Mouse (Mus musculus): ENCODE data around the gene Ctsd.
"Not testable (repeated sequence)": the region's sequence is repeated elsewhere in the genome, so short reads cannot be mapped to it uniquely, and the experiment has no call there.

Ctsd gene

DNA sequence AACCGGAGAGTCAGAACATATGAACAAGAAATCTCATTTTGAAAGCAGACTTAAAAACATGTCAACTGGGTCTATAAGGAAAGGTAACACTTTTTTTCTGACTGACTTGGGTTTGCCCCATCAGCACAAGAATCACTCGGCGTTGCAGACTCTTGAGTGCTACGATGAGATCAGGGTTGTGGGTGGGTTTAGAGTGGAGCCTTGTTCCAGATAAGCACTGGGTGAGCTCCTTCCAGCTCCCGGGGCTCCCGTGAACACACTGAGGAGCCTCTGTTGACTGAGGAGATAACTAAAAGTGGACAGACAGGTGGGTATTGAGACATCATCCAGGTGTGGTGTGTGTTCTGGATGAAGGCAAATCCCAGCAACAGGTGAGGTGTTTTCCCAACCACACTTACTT is 25.4 kb upstream of the Ctsd start:
- no peak for DNase-seq (ENCODE audit: low read depth, low spot score)
- no peaks in the 10 kb centered on the region for H3K27me3 ChIP-seq (ENCODE audit: control insufficient read depth, insufficient read depth, low read length, poor library complexity, severe bottlenecking)
- H3K36me3 ChIP-seq (ENCODE audit: control insufficient read depth, insufficient read depth, low read length, poor library complexity, severe bottlenecking) = no peaks in the 10 kb centered on the region

DNA sequence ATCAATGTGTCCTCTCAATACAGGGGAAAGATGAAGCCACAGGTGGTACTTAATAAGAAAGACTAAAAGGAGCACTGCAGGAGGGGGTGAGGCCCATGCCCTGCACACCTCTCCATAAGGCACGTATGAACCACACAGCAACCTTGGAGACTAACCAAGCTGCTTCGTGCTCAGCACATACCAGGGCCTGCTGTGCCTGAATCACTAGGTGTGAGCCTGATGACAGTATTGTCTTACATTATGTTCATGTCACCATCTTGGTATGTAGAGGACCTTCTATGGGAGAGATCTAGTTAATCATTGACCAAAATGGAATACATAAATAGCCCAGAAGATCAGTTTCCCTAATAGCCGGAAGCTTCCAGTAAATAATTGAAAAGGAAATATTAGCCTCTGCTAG is 21.8 kb upstream of the Ctsd start:
- H3K36me3 ChIP-seq (ENCODE audit: control insufficient read depth, insufficient read depth, low read length, poor library complexity, severe bottlenecking) = no peaks in the 10 kb centered on the region
- no peaks in the 10 kb centered on the region for H3K27me3 ChIP-seq (ENCODE audit: control insufficient read depth, insufficient read depth, low read length, poor library complexity, severe bottlenecking)
- DNase-seq (ENCODE audit: low read depth, low spot score) = no peak

DNA sequence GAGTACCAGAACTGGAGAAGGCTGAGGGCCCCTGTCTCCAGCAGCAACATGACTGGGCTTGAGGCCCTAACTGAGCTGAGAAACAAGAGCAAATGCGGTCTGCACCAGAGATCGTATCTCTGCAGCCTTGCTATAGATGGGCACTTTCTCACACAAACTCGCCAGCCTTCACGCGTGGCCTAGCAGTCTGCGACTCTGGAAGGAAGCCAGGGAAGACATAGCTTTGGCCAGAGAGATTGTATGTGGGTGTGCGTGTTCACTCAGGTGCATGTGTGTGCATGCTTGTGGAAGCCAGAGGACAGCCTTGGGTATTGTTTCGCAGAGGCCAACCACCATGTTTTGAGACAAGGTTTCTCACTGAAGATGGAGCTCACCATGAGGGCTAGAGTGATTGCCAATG is 20.8 kb upstream of the Ctsd start:
- no peaks in the 10 kb centered on the region for H3K27me3 ChIP-seq (ENCODE audit: control insufficient read depth, insufficient read depth, low read length, poor library complexity, severe bottlenecking)
- no peaks in the 10 kb centered on the region for H3K36me3 ChIP-seq (ENCODE audit: control insufficient read depth, insufficient read depth, low read length, poor library complexity, severe bottlenecking)
- no peak for DNase-seq (ENCODE audit: low read depth, low spot score)

DNA sequence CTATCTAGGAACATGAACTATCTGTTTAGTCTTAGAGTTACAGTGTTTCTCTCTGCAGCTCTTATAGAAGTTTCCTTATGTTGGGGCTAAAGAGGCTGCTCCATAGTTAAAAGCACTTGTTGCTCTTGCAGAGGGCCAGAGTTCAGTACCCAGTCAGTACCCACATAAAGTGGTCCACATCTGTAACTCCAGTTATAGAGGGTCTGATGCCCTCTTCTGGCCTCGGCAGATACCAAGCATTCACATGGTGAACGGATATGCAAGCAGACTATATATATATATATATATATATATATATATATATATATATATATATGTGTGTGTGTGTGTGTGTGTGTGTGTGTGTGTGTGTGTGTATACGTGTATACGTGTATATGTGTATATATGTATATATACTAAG is 20.1 kb upstream of the Ctsd start:
- DNase-seq (ENCODE audit: low read depth, low spot score) = peak; percentile 32
- Histone ChIP-seq H3K27me3 (ENCODE audit: control insufficient read depth, insufficient read depth, low read length, poor library complexity, severe bottlenecking) (no peaks in the 10 kb centered on the region), H3K36me3 (ENCODE audit: control insufficient read depth, insufficient read depth, low read length, poor library complexity, severe bottlenecking) (no peaks in the 10 kb centered on the region)

DNA sequence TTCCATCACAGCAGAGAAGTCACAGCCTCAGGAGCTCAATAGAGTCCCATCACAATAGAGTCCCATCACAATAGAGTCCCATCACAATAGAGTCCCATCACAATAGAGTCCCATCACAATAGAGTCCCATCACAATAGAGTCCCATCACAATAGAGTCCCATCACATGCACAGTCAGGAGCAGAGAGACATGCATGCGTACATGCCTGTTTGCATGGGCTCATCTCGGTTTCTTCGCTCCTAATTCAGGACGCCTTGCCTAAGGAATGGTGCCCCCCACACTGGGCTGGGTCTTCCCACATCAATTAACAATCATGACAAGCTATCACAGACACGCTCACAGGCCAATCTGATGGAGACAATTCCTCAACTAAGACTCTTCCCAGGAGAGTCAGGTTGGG is 17.3 kb upstream of the Ctsd start:
- DNase-seq (ENCODE audit: low read depth, low spot score); H3K36me3 ChIP-seq (ENCODE audit: control insufficient read depth, insufficient read depth, low read length, poor library complexity, severe bottlenecking); H3K27me3 ChIP-seq (ENCODE audit: control insufficient read depth, insufficient read depth, low read length, poor library complexity, severe bottlenecking): not testable (repeated sequence)

DNA sequence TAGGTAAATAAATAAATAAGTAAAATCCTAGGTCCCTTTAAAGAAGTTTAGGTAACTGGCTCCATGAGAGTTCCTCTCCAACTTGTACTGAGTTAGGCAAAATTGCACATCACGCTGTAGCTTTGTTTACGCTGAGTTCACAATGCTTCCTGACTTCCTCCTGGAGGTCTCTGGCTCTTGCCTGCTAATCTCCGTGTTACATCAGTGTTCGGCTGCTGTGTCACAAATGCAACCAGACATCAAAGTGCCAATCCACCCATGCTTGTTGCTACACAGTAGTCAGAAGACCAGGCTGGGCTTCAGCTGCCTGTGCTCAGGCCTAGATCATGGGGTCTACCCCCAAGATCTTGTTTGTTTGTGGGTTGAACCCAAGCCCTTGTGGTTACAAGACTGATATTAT is 15.8 kb upstream of the Ctsd start:
- Histone ChIP-seq H3K36me3 (ENCODE audit: control insufficient read depth, insufficient read depth, low read length, poor library complexity, severe bottlenecking) (no peaks in the 10 kb centered on the region), H3K27me3 (ENCODE audit: control insufficient read depth, insufficient read depth, low read length, poor library complexity, severe bottlenecking) (no peaks in the 10 kb centered on the region)
- DNase-seq (ENCODE audit: low read depth, low spot score) = no peak

DNA sequence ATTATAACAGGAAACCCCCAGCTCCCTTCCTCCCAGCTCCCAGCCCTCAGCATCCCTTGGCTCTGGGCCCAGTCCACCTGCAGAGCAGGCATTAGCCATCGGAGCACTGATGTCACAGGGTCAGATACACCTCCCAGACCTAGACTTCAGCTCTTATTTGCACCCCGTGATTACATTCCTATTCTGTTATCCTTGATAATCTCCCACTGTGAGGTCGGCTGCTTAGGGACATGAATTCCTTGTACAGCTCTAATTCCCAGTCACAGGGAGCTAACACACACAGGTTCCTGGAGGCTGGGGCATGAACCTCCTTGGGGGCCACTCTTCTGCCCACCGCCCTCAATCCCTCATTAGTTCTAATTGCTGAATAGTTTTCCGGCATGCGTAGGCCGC is 12.9 kb upstream of the Ctsd start:
- no peak for DNase-seq (ENCODE audit: low read depth, low spot score)
- H3K36me3 ChIP-seq (ENCODE audit: control insufficient read depth, insufficient read depth, low read length, poor library complexity, severe bottlenecking) = no peaks in the 10 kb centered on the region
- H3K27me3 ChIP-seq (ENCODE audit: control insufficient read depth, insufficient read depth, low read length, poor library complexity, severe bottlenecking) = no peaks in the 10 kb centered on the region

DNA sequence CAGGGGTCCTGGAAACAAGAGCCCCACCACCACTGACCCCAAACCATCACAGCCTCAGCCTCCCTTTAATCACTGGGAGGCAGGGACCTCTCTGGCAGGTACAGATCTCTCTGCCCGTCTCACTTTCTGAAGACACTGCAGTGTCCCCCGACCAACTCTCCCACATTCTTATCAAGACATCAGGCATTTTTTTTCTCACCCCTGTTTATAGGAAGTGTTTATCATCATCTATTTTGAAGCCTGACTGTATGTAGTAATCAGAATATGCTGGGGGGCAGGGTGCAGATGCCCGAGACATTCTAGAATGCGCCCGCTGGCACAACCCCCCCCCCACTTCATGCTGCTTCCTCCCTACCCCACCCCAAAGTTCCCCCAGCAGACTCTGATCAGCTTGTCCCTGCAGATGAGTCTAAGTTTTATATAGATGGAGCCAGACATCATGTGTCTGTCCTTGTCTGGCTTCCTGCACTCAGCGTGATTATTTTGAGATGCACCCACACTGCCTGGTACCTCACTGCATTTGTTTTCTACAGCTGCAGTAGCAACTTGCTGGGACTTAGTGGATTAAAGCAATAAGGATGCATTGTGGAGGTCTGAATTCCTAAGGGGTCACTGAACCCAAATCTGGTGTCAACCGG is 12.4 kb upstream of the Ctsd start:
- no peaks in the 10 kb centered on the region for H3K27me3 ChIP-seq (ENCODE audit: control insufficient read depth, insufficient read depth, low read length, poor library complexity, severe bottlenecking)
- no peaks in the 10 kb centered on the region for H3K36me3 ChIP-seq (ENCODE audit: control insufficient read depth, insufficient read depth, low read length, poor library complexity, severe bottlenecking)
- no peak for DNase-seq (ENCODE audit: low read depth, low spot score)

DNA sequence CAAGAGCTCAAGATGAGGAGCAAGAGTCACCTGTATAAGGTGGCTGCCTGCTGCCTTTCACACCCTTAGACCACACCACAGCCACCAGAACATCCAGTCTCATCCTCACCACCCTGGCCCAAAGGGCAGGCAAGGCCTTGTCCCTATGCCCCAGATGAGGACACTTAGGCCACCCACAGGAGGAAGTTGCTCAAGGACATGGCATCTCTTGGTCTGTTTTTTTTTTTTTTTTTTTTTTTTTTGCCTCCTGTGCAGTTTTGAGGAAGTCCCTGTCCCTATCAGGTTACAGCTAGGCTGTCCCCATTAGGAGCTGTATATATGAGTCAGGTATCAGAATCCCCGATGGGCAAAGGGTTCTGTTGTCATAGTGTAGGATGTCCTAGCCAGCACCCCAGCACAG is 11.4 kb upstream of the Ctsd start:
- peak; percentile 25 for DNase-seq (ENCODE audit: low read depth, low spot score)
- H3K36me3 ChIP-seq (ENCODE audit: control insufficient read depth, insufficient read depth, low read length, poor library complexity, severe bottlenecking) = no peaks in the 10 kb centered on the region
- no peaks in the 10 kb centered on the region for H3K27me3 ChIP-seq (ENCODE audit: control insufficient read depth, insufficient read depth, low read length, poor library complexity, severe bottlenecking)

DNA sequence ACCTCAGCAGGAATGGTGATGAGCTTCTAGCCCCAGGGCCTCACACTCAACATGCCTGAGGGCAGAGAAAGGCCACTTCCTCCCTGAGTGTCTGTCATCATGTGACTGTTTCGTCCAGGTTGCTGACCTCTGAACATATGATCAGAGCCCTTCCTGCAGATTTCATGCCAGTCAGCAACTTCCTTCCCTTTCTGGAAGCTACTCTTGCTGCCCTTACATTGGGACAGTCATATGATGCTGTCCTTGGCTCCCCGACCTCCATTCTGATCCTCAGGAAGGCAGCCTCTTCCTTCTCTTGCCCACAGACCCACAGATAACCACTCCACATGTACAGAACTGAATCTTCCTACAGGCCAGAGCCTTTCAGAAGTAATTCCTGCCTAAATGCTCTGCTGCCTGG is 10.2 kb upstream of the Ctsd start:
- Histone ChIP-seq H3K36me3 (ENCODE audit: control insufficient read depth, insufficient read depth, low read length, poor library complexity, severe bottlenecking) (no peaks in the 10 kb centered on the region), H3K27me3 (ENCODE audit: control insufficient read depth, insufficient read depth, low read length, poor library complexity, severe bottlenecking) (no peaks in the 10 kb centered on the region)
- DNase-seq (ENCODE audit: low read depth, low spot score) = no peak

DNA sequence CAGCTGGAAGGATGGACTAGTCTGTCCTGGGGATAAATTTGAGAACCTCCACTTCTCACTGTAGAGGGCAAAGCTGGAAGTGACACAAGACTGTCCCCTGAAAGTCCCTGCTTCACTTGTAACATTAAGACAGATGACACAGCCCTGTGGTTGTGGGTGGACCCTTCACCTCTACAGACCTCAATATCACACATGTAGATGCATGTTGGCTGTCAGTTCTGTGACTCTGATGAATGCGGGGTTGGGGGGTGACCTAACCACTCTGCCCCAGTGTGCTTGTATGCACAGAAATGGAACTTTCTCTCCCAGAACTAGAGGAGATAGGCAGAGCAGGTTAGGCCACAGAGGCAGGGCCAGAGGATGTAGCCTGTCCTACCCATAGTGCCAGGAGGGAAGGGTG is 8.8 kb upstream of the Ctsd start:
- H3K27me3 ChIP-seq (ENCODE audit: control insufficient read depth, insufficient read depth, low read length, poor library complexity, severe bottlenecking) = no peaks in the 10 kb centered on the region
- no peak for DNase-seq (ENCODE audit: low read depth, low spot score)
- H3K36me3 ChIP-seq (ENCODE audit: control insufficient read depth, insufficient read depth, low read length, poor library complexity, severe bottlenecking) = no peaks in the 10 kb centered on the region

DNA sequence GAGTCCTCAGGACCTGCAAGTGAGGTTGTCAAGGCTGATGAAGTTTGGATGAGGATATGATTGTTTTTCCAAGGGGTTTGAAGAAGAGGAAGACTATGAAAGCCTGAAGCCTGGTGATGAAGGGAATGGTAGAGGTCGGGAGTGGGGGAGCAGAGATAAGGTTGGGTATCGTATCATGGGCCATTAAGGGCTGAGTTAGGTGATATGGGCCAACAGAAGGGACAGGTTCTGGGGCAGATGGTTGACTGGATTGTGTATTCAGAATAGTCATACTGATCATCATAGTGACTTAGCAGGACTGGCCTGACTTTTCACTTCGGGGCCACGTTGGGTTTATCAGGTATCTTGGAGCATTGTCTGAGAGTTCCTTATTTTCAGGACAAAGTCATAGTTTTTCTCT is 7.6 kb upstream of the Ctsd start:
- H3K27me3 ChIP-seq (ENCODE audit: control insufficient read depth, insufficient read depth, low read length, poor library complexity, severe bottlenecking) = no peaks in the 10 kb centered on the region
- H3K36me3 ChIP-seq (ENCODE audit: control insufficient read depth, insufficient read depth, low read length, poor library complexity, severe bottlenecking) = no peaks in the 10 kb centered on the region
- DNase-seq (ENCODE audit: low read depth, low spot score) = no peak

DNA sequence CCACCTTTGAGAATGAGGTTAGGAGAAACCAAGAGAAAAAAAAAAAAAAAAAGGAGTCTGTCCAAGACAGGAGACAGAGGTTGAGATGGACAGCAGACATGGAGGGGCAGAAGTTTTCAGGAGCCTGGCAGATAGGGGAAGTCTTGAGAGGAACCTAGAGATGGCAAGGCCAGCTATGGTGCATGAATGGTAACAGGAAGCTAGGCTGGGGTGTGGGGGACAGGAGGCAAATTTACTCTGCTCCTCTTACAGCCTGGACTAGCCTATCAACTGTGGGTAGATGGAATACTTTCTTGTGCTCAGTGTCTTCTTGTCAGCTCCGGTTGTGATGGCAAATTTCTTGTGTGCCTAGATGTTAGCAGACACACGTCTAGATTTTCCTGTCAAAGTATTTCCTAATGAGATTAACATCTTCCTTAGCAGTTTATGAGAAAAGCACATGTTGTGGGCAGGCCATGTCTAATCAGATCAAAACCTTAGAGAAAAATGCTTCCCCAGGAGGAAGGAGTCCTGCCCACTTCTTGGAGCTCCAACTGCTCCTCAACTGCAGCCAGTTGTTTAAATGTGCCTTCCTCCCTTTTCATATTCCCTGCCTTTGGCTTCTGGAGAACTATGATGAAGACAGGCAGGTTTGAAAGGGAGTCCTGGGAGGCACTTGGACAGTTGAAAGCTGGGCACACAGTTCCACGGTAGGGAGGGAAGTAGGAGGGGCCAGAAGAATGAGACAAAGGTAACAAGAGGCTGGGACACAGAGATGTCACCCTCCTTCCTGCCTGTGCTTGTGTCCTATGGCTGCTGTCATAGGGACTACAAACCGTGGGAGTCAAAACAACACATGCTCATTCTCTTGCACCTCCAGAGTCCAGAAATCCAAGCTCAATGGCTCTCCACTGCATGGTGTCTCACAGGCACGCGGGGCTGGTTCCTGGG is 6.7 kb upstream of the Ctsd start:
- DNase-seq (ENCODE audit: low read depth, low spot score) = peak; percentile 41
- no peaks in the 10 kb centered on the region for H3K27me3 ChIP-seq (ENCODE audit: control insufficient read depth, insufficient read depth, low read length, poor library complexity, severe bottlenecking)
- H3K36me3 ChIP-seq (ENCODE audit: control insufficient read depth, insufficient read depth, low read length, poor library complexity, severe bottlenecking) = no peaks in the 10 kb centered on the region

DNA sequence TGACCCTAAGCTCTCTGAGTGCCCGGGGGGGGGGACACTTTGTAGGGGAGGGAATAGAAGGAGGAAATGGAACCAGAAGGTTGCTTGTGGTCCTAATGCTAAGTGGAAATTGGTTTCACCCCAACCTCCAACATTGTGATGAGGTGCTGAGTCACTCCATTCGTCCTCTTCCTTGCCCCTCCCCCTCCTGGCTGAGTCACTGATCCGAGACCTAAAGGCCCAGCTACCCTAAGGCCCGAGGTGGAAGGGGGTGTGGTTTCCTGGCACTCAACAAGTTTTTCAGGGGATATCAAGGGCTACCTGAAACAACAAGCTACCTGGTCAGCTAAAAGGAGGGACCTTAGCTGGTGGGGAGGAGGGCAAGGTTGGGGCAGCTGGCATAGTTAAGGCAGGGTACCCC is 5.4 kb upstream of the Ctsd start:
- H3K36me3 ChIP-seq (ENCODE audit: control insufficient read depth, insufficient read depth, low read length, poor library complexity, severe bottlenecking) = no peaks in the 10 kb centered on the region
- no peaks in the 10 kb centered on the region for H3K27me3 ChIP-seq (ENCODE audit: control insufficient read depth, insufficient read depth, low read length, poor library complexity, severe bottlenecking)
- DNase-seq (ENCODE audit: low read depth, low spot score) = peak; percentile 29

DNA sequence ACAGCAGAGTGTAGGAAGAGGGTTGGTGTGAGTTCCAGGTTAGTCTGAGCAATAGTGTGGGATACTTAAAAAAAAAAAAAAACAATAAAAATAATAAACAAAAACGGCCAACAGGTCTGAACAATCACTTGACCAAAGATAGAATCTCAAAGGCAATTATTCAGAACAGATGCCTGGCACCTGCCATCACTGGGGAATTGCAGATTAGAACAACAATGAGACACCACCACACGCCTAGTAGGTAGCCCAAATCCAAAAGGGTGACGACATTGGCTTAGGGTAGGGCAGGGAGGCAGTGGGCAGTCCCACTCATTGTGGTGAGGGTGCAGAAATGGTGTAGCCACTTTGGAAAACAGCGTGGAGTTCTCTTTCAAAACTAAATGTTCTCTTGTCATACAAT is 3.8 kb upstream of the Ctsd start:
- no peaks in the 10 kb centered on the region for H3K36me3 ChIP-seq (ENCODE audit: control insufficient read depth, insufficient read depth, low read length, poor library complexity, severe bottlenecking)
- DNase-seq (ENCODE audit: low read depth, low spot score) = no peak

More for the DNA sequence above, 3.8 kb upstream of the Ctsd start:
- no peaks in the 10 kb centered on the region for H3K27me3 ChIP-seq (ENCODE audit: control insufficient read depth, insufficient read depth, low read length, poor library complexity, severe bottlenecking)

Data from splenic B cell, adult 2 months (primary cell).